Mouse (Mus musculus): ENCODE data around the gene Arhgef1. TPM values are rescaled to one million over a fixed set of nuclear protein-coding genes. Genes with fewer than 3 reads are reported as not detected.

Arhgef1 gene
- total RNA-seq, 2 experiments from 2014 or later = 57.9 to 98.4 TPM

- peak in 1 of 2 experiments; percentile 38 for DNase-seq (ENCODE audit: extremely low spot score in 1 of 2, low spot score in 1 of 2)
Measured at GRCm38 (mm10) chr7:24974893-24975595, 72.3 kb downstream of the Arhgef1 start.

Small RNAs within 50 kb of the gene (microRNA-seq; reads per million reads assigned to microRNA genes)
- 10.1 to 10.4 reads per million in 2 experiments for gene Mir7046

Other genes starting within 250 kb of the Arhgef1 start
- gene Tex101, start 226.2 kb upstream of the Arhgef1 start, total RNA-seq (2021) = not detected
- gene BC049730, start 193.7 kb upstream of the Arhgef1 start, total RNA-seq (2021) = not detected
- gene Gm4763, start 176.0 kb upstream of the Arhgef1 start, total RNA-seq (2021) = not detected
- not detected for gene Cd177, start 142.6 kb upstream of the Arhgef1 start, total RNA-seq (2021)
- gene Ceacam10, start 125.7 kb upstream of the Arhgef1 start, total RNA-seq (2021) = not detected
- under 1 TPM in 1 of 2 experiments, not detected in 1; 0.81 TPM for gene Gm9844, start 40.7 kb upstream of the Arhgef1 start, total RNA-seq (2021)
- gene Lypd4, start 33.0 kb upstream of the Arhgef1 start, total RNA-seq (2021) = not detected
- gene Dmrtc2, start 32.9 kb upstream of the Arhgef1 start, total RNA-seq (2021) = not detected
- 100 to 1,000 TPM; 446 to 548 TPM for gene Rps19, start 18.5 kb upstream of the Arhgef1 start, total RNA-seq (2021)
- under 1 TPM in 1 of 2 experiments, not detected in 1; 0.42 TPM for gene Cd79a, start 5.5 kb upstream of the Arhgef1 start, total RNA-seq (2021)
- gene Gm4881, start 41.6 kb downstream of the Arhgef1 start, total RNA-seq (2021) = not detected
- gene Rabac1, start 69.8 kb downstream of the Arhgef1 start, total RNA-seq (2021) = 100 to 1,000 TPM; 270 to 302 TPM
- 1,000 to 10,000 TPM; 2,623 to 2,665 TPM for gene Atp1a3, start 103.0 kb downstream of the Arhgef1 start, total RNA-seq (2021)
- gene Grik5, start 169.4 kb downstream of the Arhgef1 start, total RNA-seq (2021) = 100 to 1,000 TPM; 225 to 267 TPM
- gene Zfp574, start 169.7 kb downstream of the Arhgef1 start, total RNA-seq (2021) = 10 to 100 TPM; 29.2 to 29.6 TPM